Mouse (Mus musculus): Measurements from ENCODE around the gene Atp1b2. TPM values are rescaled to one million over a fixed set of nuclear protein-coding genes. Genes with fewer than 3 reads are reported as not detected.
A peak's percentile ranks its signal among the peaks of the same experiment; 100 is the strongest.

The Atp1b2 gene
- total and polyA plus RNA-seq, 2 experiments from 2014 or later: 161 to 167 TPM

DNA sequence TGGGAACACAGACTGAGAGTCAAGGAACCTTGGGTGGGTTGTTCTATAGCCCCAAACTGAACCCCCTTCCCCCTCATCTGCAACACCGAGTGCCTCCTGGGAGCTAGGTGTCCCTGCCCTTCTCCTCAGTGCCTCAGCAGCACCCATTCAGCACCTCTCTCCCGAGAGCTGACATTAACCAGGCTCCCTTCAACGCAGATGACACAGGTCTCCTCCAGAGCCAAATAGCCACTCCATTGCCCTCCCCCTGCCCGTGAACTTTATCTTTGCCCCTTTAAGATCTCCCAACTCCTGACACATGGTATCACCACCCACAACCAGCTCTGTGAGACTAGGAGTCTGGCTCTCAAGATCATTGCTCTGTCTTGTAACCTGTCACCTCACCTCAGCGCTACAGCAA lies 46.6 kb downstream of the Atp1b2 start:
- Histone ChIP-seq H3K4me3 (ENCODE audit: low read depth, low read length) (peak overlapping the region; percentile 91), H3K9ac (replicated peaks; ENCODE audit: low read length, poor library complexity, severe bottlenecking) (peak overlapping the region; percentile 98), H3K36me3 (ENCODE audit: insufficient read depth, low read length) (peaks cover 29% of the 10 kb centered on the region), H3K4me2 (ENCODE audit: low read depth, low read length, poor library complexity, severe bottlenecking) (peak overlapping the region; percentile 83), H3K27me3 (ENCODE audit: insufficient read depth, low read length) (no peaks in the 10 kb centered on the region), H3K4me1 (ENCODE audit: insufficient read depth, low read length) (peaks cover 37% of the 10 kb centered on the region), H3K9me3 (ENCODE audit: low read length) (no peaks in the 10 kb centered on the region), H3K27ac (ENCODE audit: low read depth, low read length) (peak overlapping the region; percentile 91)
- WGBS: 4% methylated on average over 5 of the region's 5 CpGs
- no peak for ATAC-seq (ENCODE audit: low FRiP score)
- no peak for DNase-seq (ENCODE audit: low spot score)
- no peak for TF ChIP-seq CTCF (IDR thresholded peaks at IDR 0.05)

DNA sequence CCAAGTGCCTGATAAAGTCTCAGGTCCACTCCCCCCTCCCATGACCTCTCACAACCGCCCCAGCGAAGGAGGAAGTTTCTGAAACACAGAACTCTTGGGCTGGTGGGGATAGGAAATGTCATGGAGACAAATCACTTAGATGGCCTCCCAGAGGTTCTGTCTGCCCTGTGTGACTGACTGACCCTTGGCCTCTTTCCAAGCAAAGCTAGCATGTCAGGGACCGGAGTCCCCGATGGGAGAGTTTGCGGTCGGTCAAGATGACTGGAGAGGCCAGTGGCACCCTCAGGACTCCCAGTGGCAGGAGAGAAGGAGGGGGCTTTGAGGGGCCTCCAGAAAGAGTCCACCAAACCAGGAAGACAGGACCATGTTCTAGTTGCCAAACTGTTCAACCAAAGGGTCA lies 47.0 kb downstream of the Atp1b2 start:
- peak overlapping the region; percentile 91 for H3K27ac ChIP-seq (ENCODE audit: low read depth, low read length)
- no peak for TF ChIP-seq CTCF (IDR thresholded peaks at IDR 0.05)
- peaks cover 28% of the 10 kb centered on the region for H3K36me3 ChIP-seq (ENCODE audit: insufficient read depth, low read length)

DNA sequence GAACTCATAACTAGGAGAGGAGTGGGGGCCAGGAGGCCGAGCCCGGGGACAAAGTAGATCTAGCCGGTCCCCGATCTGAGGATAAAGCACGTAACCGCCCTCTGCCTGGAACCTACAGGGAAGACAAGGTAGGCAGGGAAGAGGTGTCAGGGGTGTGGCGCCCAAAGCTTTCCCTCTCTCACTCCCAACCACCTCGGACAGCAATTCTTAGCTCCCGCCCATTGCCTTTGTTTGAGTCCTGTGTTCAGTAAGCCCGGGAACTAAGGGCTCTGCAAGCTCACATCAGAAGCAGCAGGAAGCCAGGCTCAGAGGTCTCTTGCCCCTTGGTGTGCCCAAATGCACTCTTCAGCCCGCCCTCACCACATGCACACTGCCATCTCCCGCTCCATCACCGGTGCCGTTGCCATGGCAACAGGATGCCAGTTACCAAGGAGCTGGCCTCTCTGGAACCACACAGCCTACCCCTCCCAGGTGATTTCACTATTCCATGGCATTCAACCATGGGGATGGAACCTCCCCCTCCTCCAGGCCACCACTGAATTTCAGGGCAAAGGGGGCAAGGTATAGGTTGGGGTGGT lies 48.3 kb downstream of the Atp1b2 start:
- no peaks in the 10 kb centered on the region for H3K27me3 ChIP-seq (ENCODE audit: insufficient read depth, low read length)
- H3K27ac ChIP-seq (ENCODE audit: low read depth, low read length): peak overlapping the region; percentile 65
- peak overlapping the region; percentile 83 for H3K4me2 ChIP-seq (ENCODE audit: low read depth, low read length, poor library complexity, severe bottlenecking)
- peak overlapping the region; percentile 91 for H3K4me3 ChIP-seq (ENCODE audit: low read depth, low read length)
- ATAC-seq (ENCODE audit: low FRiP score): no peak
- peak; percentile 83 for DNase-seq (ENCODE audit: low spot score)
- no peaks in the 10 kb centered on the region for H3K9me3 ChIP-seq (ENCODE audit: low read length)
- WGBS: 8% methylated on average over 14 of the region's 14 CpGs
- no peak for TF ChIP-seq CTCF (IDR thresholded peaks at IDR 0.05)
- peak overlapping the region; percentile 61 for H3K9ac ChIP-seq (replicated peaks; ENCODE audit: low read length, poor library complexity, severe bottlenecking)
- H3K36me3 ChIP-seq (ENCODE audit: insufficient read depth, low read length): peaks cover 23% of the 10 kb centered on the region
- H3K4me1 ChIP-seq (ENCODE audit: insufficient read depth, low read length): peaks cover 51% of the 10 kb centered on the region

More for the DNA sequence above, 47.0 kb downstream of the Atp1b2 start:
- Histone ChIP-seq H3K4me3 (ENCODE audit: low read depth, low read length) (peak overlapping the region; percentile 91), H3K4me2 (ENCODE audit: low read depth, low read length, poor library complexity, severe bottlenecking) (peak overlapping the region; percentile 83), H3K9ac (replicated peaks; ENCODE audit: low read length, poor library complexity, severe bottlenecking) (peak overlapping the region; percentile 98), H3K4me1 (ENCODE audit: insufficient read depth, low read length) (peaks cover 39% of the 10 kb centered on the region), H3K9me3 (ENCODE audit: low read length) (no peaks in the 10 kb centered on the region), H3K27me3 (ENCODE audit: insufficient read depth, low read length) (no peaks in the 10 kb centered on the region)
- no peak for ATAC-seq (ENCODE audit: low FRiP score)
- 11% methylated on average over 6 of the region's 6 CpGs for WGBS
- DNase-seq (ENCODE audit: low spot score): no peak

DNA sequence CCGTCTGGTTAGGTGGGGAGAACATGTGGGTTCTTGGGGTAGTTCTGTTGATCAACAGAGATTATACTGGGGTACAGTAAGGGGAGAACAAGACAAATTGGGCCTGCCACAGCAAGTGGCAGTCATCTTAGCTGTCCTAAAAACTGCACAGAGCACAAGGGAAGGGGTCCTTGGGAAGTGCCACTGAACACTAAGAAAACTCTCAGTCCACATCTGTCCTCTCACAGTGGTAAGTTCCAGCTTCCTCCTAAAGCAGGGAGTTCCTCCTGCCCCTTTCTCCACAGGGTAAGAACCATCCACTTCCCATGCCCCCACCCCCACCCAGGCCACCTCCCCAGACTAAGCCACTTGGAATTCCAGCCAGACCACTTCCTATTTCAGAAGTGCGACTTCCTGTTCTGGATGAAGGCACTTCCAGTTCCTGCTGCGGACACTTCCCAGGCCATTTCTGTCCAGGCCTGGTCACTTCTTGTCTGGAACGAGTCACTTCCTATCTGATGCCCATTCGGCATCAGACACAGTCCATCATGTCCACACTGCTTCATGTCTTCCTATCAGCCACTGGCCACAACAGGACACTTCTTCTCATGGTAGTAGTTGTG lies 51.1 kb downstream of the Atp1b2 start:
- no peak overlapping the region for H3K4me3 ChIP-seq (ENCODE audit: low read depth, low read length)
- H3K27ac ChIP-seq (ENCODE audit: low read depth, low read length): peak overlapping the region; percentile 51
- H3K4me1 ChIP-seq (ENCODE audit: insufficient read depth, low read length): peaks cover 45% of the 10 kb centered on the region
- 81% methylated on average over 5 of the region's 5 CpGs for WGBS
- no peaks in the 10 kb centered on the region for H3K9me3 ChIP-seq (ENCODE audit: low read length)
- 0 out of 2 replicates have a peak overlapping the region, but pooled peaks have one; percentile 33 for H3K9ac ChIP-seq (replicated peaks; ENCODE audit: low read length, poor library complexity, severe bottlenecking)
- ATAC-seq (ENCODE audit: low FRiP score) (no peak), DNase-seq (ENCODE audit: low spot score) (no peak)
- peaks cover 23% of the 10 kb centered on the region for H3K36me3 ChIP-seq (ENCODE audit: insufficient read depth, low read length)
- no peak for TF ChIP-seq CTCF (IDR thresholded peaks at IDR 0.05)
- no peak overlapping the region for H3K4me2 ChIP-seq (ENCODE audit: low read depth, low read length, poor library complexity, severe bottlenecking)
- no peaks in the 10 kb centered on the region for H3K27me3 ChIP-seq (ENCODE audit: insufficient read depth, low read length)

DNA sequence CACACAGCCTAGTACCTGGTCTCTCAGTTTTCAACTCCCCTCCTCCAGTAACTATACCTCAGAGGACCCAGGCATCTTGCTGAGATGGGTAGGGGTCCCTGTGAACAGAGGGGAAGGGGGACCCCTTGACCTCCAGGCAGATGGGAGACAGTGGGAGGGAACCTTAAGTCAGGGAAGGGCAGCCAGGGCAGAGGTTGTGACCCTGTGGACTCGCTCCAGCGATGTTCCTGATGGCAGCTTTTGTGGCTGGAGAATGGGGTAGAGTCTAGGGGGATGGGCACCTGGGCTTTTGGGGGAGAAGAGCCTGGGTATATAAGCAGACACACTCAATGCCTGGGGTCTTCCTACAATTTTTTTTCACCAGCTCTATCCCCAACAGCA lies 52.4 kb downstream of the Atp1b2 start:
- no peak for TF ChIP-seq CTCF (IDR thresholded peaks at IDR 0.05)
- Histone ChIP-seq H3K27ac (ENCODE audit: low read depth, low read length) (peak overlapping the region; percentile 91), H3K4me3 (ENCODE audit: low read depth, low read length) (no peak overlapping the region), H3K36me3 (ENCODE audit: insufficient read depth, low read length) (peaks cover 23% of the 10 kb centered on the region), H3K9me3 (ENCODE audit: low read length) (no peaks in the 10 kb centered on the region), H3K4me2 (ENCODE audit: low read depth, low read length, poor library complexity, severe bottlenecking) (peak overlapping the region; percentile 46), H3K4me1 (ENCODE audit: insufficient read depth, low read length) (peaks cover 48% of the 10 kb centered on the region), H3K9ac (replicated peaks; ENCODE audit: low read length, poor library complexity, severe bottlenecking) (peak overlapping the region; percentile 46), H3K27me3 (ENCODE audit: insufficient read depth, low read length) (no peaks in the 10 kb centered on the region)
- DNase-seq (ENCODE audit: low spot score) (no peak), ATAC-seq (ENCODE audit: low FRiP score) (no peak)
- 17% methylated on average over 2 of the region's 2 CpGs for WGBS

DNA sequence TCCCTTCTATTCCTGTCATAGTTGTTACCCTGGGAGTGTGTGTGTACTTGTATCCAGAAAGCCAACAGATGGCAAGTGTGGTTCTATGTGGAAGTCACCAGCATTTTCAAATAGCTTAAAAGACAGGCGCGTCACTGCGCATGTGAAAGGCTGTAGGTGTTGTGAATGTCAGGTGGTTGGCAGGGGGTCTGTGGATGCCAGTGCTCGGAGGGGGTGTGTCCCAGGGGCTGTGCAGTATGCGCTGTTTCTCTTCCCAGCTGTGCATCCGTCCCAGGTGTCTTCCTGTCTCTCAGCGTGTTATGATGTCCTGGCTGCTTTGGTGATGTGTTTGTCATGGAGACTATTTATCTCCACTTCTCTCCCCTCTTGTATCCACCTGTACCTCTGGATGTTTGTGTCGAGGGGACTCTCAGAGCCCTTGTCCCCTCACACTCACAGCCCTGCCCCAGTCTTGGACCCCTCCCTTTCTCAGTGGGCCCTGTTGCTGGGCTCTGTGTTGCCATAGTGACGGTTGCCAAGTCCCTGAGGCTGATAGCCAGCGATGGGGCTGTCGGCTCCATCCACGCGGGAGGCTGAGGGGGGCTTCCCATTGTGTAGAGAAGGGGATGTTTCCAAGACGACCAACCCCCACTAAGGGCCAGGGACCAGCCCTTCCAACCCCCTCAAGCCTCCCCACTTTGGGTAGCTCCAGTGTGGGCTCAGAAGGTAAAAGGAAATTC lies 53.0 kb downstream of the Atp1b2 start:
- peak; percentile 82 for ATAC-seq (ENCODE audit: low FRiP score)
- DNase-seq (ENCODE audit: low spot score): peak; percentile 90
- H3K4me1 ChIP-seq (ENCODE audit: insufficient read depth, low read length): peaks cover 47% of the 10 kb centered on the region
- TF ChIP-seq CTCF (IDR thresholded peaks at IDR 0.05): no peak
- no peaks in the 10 kb centered on the region for H3K9me3 ChIP-seq (ENCODE audit: low read length)
- H3K4me2 ChIP-seq (ENCODE audit: low read depth, low read length, poor library complexity, severe bottlenecking): peak overlapping the region; percentile 46
- no peak overlapping the region for H3K4me3 ChIP-seq (ENCODE audit: low read depth, low read length)
- H3K27ac ChIP-seq (ENCODE audit: low read depth, low read length): peak overlapping the region; percentile 91
- H3K9ac ChIP-seq (replicated peaks; ENCODE audit: low read length, poor library complexity, severe bottlenecking): peak overlapping the region; percentile 46
- 4% methylated on average over 14 of the region's 14 CpGs for WGBS
- H3K27me3 ChIP-seq (ENCODE audit: insufficient read depth, low read length): no peaks in the 10 kb centered on the region
- H3K36me3 ChIP-seq (ENCODE audit: insufficient read depth, low read length): peaks cover 23% of the 10 kb centered on the region

Data from midbrain, postnatal 0 days (tissue).